In the genomic region with DNA sequence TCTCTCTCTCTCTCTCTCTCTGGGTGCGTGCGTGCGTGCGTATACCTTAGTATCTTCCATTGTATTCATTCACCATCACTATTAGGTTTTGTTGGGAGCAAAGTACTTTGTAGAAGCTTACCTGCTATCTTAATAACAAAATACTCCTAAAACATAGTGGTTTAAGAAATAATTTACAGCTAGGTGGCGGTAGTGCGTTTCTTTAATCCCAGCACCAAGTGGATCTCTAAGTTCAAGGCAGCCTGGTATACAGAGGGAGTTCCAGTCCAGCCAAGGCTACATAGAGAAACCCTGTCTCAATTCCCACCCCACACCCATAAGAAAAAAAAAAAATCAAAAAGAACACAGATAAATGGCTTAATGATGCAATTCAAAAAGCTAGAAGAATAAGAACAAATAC, we compare ENCODE assay signal across 8 mouse cellular contexts. TPM values are rescaled to one million over a fixed set of nuclear protein-coding genes. Genes with fewer than 3 reads are reported as not detected.
DNase-seq lines count a peak whose midpoint lies in the region; ATAC-seq lines count a peak whose summit lies in the region.

No protein-coding gene starts in this region.

- 0 out of 2 replicates have a peak, but pooled peaks cover 5% of the 10 kb centered on the region for H3K36me3 ChIP-seq in hindbrain, embryonic 11.5 days (ENCODE audit: control insufficient read depth, insufficient read depth, low read length)
- peaks cover 48% of the 10 kb centered on the region for H3K36me3 ChIP-seq in hindbrain, embryonic 13.5 days

- H3K27ac ChIP-seq in hindbrain, embryonic 11.5 days (ENCODE audit: low read depth, low read length): no peak overlapping the region
- no peak overlapping the region for H3K27ac ChIP-seq in hindbrain, embryonic 13.5 days

- H3K9me3 ChIP-seq in hindbrain, embryonic 11.5 days (ENCODE audit: control insufficient read depth, low read length): no peaks in the 10 kb centered on the region
- no peaks in the 10 kb centered on the region for H3K9me3 ChIP-seq in hindbrain, embryonic 13.5 days

- no peaks in the 10 kb centered on the region for H3K27me3 ChIP-seq in hindbrain, embryonic 11.5 days (ENCODE audit: control insufficient read depth, insufficient read depth, low read length)
- no peaks in the 10 kb centered on the region for H3K27me3 ChIP-seq in hindbrain, embryonic 13.5 days

- peak; percentile 46 for DNase-seq in hindbrain, embryonic 11.5 days (ENCODE audit: low spot score)
- DNase-seq in urinary bladder, postnatal 25 days (ENCODE audit: low spot score): peak; percentile 7
- no peak for DNase-seq in urinary bladder, postnatal 10 days (ENCODE audit: low spot score)
- peak; percentile 23 for DNase-seq in embryo, embryonic 11.5 days (ENCODE audit: low read depth, low spot score)
- DNase-seq in naive thymus-derived CD4-positive, alpha-beta T cell, adult 2 months (ENCODE audit: low read depth): peak; percentile 87
- DNase-seq in gastrocnemius, postnatal 25 days: no peak
- DNase-seq in right cerebral cortex, postnatal 4 days: no peak

- H3K4me1 ChIP-seq in hindbrain, embryonic 11.5 days (replicated peaks; ENCODE audit: control insufficient read depth, insufficient read depth, low read length): no peaks in the 10 kb centered on the region
- no peaks in the 10 kb centered on the region for H3K4me1 ChIP-seq in hindbrain, embryonic 13.5 days (replicated peaks)

- H3K4me3 ChIP-seq in hindbrain, embryonic 11.5 days (ENCODE audit: low read depth, low read length): no peak overlapping the region
- no peak overlapping the region for H3K4me3 ChIP-seq in hindbrain, embryonic 13.5 days

- no peak overlapping the region for H3K9ac ChIP-seq in hindbrain, embryonic 11.5 days (ENCODE audit: low read depth, low read length)
- no peak overlapping the region for H3K9ac ChIP-seq in hindbrain, embryonic 13.5 days

- ATAC-seq in hindbrain, embryonic 11.5 days (ENCODE audit: low FRiP score): no peak
- no peak for ATAC-seq in hindbrain, embryonic 13.5 days (ENCODE audit: low FRiP score)

- no peak overlapping the region for H3K4me2 ChIP-seq in hindbrain, embryonic 11.5 days (replicated peaks; ENCODE audit: low read depth, low read length)
- H3K4me2 ChIP-seq in hindbrain, embryonic 13.5 days: no peak overlapping the region

- 88% methylated on average over 6 of the region's 6 CpGs for WGBS in hindbrain, embryonic 11.5 days
- 89% methylated on average over 6 of the region's 6 CpGs for WGBS in hindbrain, embryonic 13.5 days

RNA-seq across cellular contexts. Expression of a gene that starts 13.9 kb away (rescaled TPM):
- polyA plus RNA-seq in hindbrain, embryonic 11.5 days (2014; fragmentation: Nextera tagmentation; extraction: Ambion mirVana): 28.4 and 29.8 TPM in 2 replicates
- 40.3 and 41.6 TPM in 2 replicates for polyA plus RNA-seq in hindbrain, embryonic 13.5 days (2015; fragmentation: Nextera tagmentation; extraction: Ambion mirVana)
- 10 to 100 TPM in 1 of 2 experiments, 1 to 10 TPM in 1; 9.3 to 11.1 TPM for total RNA-seq in gastrocnemius, postnatal 25 days (2021)

RNA-seq across cellular contexts. Expression of a gene that starts 42.6 kb away (rescaled TPM):
- 21.8 and 26.1 TPM in 2 replicates for polyA plus RNA-seq in hindbrain, embryonic 11.5 days (2014; fragmentation: Nextera tagmentation; extraction: Ambion mirVana)
- polyA plus RNA-seq in hindbrain, embryonic 13.5 days (2015; fragmentation: Nextera tagmentation; extraction: Ambion mirVana): 43.2 and 44.4 TPM in 2 replicates
- 1 to 10 TPM; 2.1 to 2.6 TPM for total RNA-seq in gastrocnemius, postnatal 25 days (2021)

Comparison
In these comparisons a context has a peak if more than half of its experiments do, and no peak if none do; other contexts are left out.
1. DNase-seq: peak in hindbrain, embryonic 11.5 days (single experiment), urinary bladder, postnatal 25 days (single experiment), embryo, embryonic 11.5 days (single experiment) and naive thymus-derived CD4-positive, alpha-beta T cell, adult 2 months (single experiment); none in urinary bladder, postnatal 10 days (single experiment), gastrocnemius, postnatal 25 days (single experiment) and right cerebral cortex, postnatal 4 days (single experiment).